Mouse (Mus musculus): Measurements from ENCODE around the gene Rhbg. TPM values are rescaled to one million over a fixed set of nuclear protein-coding genes. Genes with fewer than 3 reads are reported as not detected.

Gene Rhbg
- total and polyA plus RNA-seq, 3 experiments, result not detected

DNA sequence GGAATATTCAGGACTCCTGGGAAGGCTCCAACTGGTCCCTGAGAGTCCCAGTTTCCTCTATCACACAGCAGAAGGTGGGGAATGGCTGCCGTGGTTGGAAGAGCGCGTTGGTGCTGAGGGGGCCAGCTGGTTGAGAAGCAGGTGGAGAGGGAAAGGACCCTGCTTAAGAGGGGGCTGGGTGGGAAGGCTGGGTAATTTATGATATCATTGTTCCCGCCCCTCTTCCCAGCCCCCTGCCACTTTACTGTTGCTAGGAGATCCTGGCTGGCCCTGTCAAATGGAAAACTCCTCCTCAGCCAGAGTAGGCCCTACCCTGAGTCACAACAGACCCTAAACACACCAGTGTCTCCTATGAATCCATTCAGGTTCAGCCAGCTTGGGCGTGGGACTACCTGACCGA lies 26.5 kb downstream of the Rhbg start:
- H3K27me3 ChIP-seq (ENCODE audit: control insufficient read depth in 1 of 2, insufficient read depth in 2 of 2, low read length in 2 of 2), result peaks cover 14 to 25% of the 10 kb centered on the region in 2 experiments
- TF ChIP-seq CTCF (IDR thresholded peaks at IDR 0.05 in 2 of 3, conservative IDR thresholded peaks at IDR 0.05 in 1 of 3; ENCODE audit: control insufficient read depth in 1 of 3, insufficient read depth in 1 of 3, low read depth in 2 of 3, low read length in 3 of 3, poor library complexity in 1 of 3, severe bottlenecking in 1 of 3), result no peak
- no peak for TF ChIP-seq CHD1 (IDR thresholded peaks at IDR 0.05; ENCODE audit: low read depth, low read length)
- no peak for TF ChIP-seq ZC3H11A (IDR thresholded peaks at IDR 0.05; ENCODE audit: low read depth, low read length)
- no peak for TF ChIP-seq E2F4 (IDR thresholded peaks at IDR 0.05; ENCODE audit: borderline replicate concordance, low read depth, low read length)
- no peak for TF ChIP-seq MEF2A (IDR thresholded peaks at IDR 0.05; ENCODE audit: extremely low read depth, insufficient replicate concordance, low read depth, low read length, poor library complexity, severe bottlenecking)
- TF ChIP-seq POLR2AphosphoS5 (IDR thresholded peaks at IDR 0.05; ENCODE audit: borderline replicate concordance, low read depth, low read length), result no peak
- no peak for TF ChIP-seq SIN3A (IDR thresholded peaks at IDR 0.05; ENCODE audit: low read length)
- TF ChIP-seq MXI1 (IDR thresholded peaks at IDR 0.05; ENCODE audit: low read depth, low read length), result no peak
- TF ChIP-seq ZMIZ1 (IDR thresholded peaks at IDR 0.05; ENCODE audit: low read depth, low read length), result no peak
- no peak for TF ChIP-seq MAZ (IDR thresholded peaks at IDR 0.05; ENCODE audit: low read depth, low read length)
- TF ChIP-seq MAX (IDR thresholded peaks at IDR 0.05; ENCODE audit: low read length), result no peak
- no peak for TF ChIP-seq GABPA (IDR thresholded peaks at IDR 0.05; ENCODE audit: low read depth, low read length)
- TF ChIP-seq NELFE (IDR thresholded peaks at IDR 0.05; ENCODE audit: low read depth, low read length), result no peak
- TF ChIP-seq MAFK (IDR thresholded peaks at IDR 0.05; ENCODE audit: borderline replicate concordance, low read depth, low read length), result no peak
- TF ChIP-seq ETS1 (IDR thresholded peaks at IDR 0.05; ENCODE audit: low read depth, low read length), result no peak
- TF ChIP-seq GATA1 (IDR thresholded peaks at IDR 0.05; ENCODE audit: low read depth, low read length), result no peak
- no peak for TF ChIP-seq TCF12 (IDR thresholded peaks at IDR 0.05; ENCODE audit: low read depth, low read length)
- TF ChIP-seq MYC (IDR thresholded peaks at IDR 0.05; ENCODE audit: low read depth, low read length), result no peak
- TF ChIP-seq TBP (IDR thresholded peaks at IDR 0.05; ENCODE audit: low read depth, low read length), result no peak
- no peaks in the 10 kb centered on the region for H3K79me2 ChIP-seq (ENCODE audit: control insufficient read depth, insufficient read depth, low read length, poor library complexity)
- H3K4me1 ChIP-seq (ENCODE audit: control insufficient read depth in 1 of 2, insufficient read depth in 2 of 2, low read length in 2 of 2), result peaks cover 0 to 5% of the 10 kb centered on the region in 2 experiments; a peak in 2 of 4 replicates
- no peaks in the 10 kb centered on the region for H3K9me3 ChIP-seq (replicated peaks; ENCODE audit: insufficient read depth, low read length)
- peaks cover 0 to 5% of the 10 kb centered on the region in 2 experiments; a peak in 1 of 4 replicates for H3K36me3 ChIP-seq (ENCODE audit: control insufficient read depth in 1 of 2, insufficient read depth in 2 of 2, low read length in 2 of 2)
- H3K4me3 ChIP-seq (ENCODE audit: control insufficient read depth in 1 of 2, insufficient read depth in 1 of 2, low read depth in 2 of 2, low read length in 2 of 2), result no peak overlapping the region
- H3K9ac ChIP-seq (ENCODE audit: control insufficient read depth, low read depth, low read length, poor library complexity, severe bottlenecking), result no peak overlapping the region
- H3K27ac ChIP-seq (ENCODE audit: control insufficient read depth, low read depth, low read length), result no peak overlapping the region
- DNase-seq (ENCODE audit: low read depth, low spot score), result no peak

DNA sequence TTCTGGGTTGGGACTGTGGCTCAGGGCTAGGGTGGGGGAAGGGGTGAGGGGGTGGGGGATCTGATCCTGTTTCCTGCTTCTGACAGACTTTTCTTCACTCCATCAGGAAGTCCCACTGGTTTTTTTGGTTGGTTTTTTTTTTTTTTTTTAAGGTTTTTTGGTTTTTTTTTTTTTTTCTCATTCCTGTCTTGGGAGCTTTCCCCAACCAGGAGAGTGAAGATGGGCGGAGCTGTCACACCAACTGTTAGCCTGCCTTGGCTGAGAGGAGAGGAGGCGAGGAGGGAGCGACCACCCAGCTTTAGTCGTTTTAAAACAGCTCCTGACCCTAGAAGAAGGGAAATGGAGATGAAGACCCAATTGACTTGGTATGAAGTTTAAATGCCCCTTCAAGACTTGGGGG lies 27.2 kb downstream of the Rhbg start:
- no peak overlapping the region for H3K27ac ChIP-seq (ENCODE audit: control insufficient read depth, low read depth, low read length)
- no peak overlapping the region for H3K9ac ChIP-seq (ENCODE audit: control insufficient read depth, low read depth, low read length, poor library complexity, severe bottlenecking)
- TF ChIP-seq ZKSCAN1 (IDR thresholded peaks at IDR 0.05; ENCODE audit: low read depth, low read length) (no peak), MAX (IDR thresholded peaks at IDR 0.05; ENCODE audit: low read length) (no peak), POLR2AphosphoS5 (IDR thresholded peaks at IDR 0.05; ENCODE audit: borderline replicate concordance, low read depth, low read length) (no peak), UBTF (IDR thresholded peaks at IDR 0.05; ENCODE audit: borderline replicate concordance, insufficient read depth, low read depth, low read length) (no peak), TCF12 (IDR thresholded peaks at IDR 0.05; ENCODE audit: low read depth, low read length) (no peak), MAFK (IDR thresholded peaks at IDR 0.05; ENCODE audit: borderline replicate concordance, low read depth, low read length) (no peak), CTCF (IDR thresholded peaks at IDR 0.05 in 2 of 3, conservative IDR thresholded peaks at IDR 0.05 in 1 of 3; ENCODE audit: control insufficient read depth in 1 of 3, insufficient read depth in 1 of 3, low read depth in 2 of 3, low read length in 3 of 3, poor library complexity in 1 of 3, severe bottlenecking in 1 of 3) (no peak), MYC (IDR thresholded peaks at IDR 0.05; ENCODE audit: low read depth, low read length) (no peak), GATA1 (IDR thresholded peaks at IDR 0.05; ENCODE audit: low read depth, low read length) (no peak), NELFE (IDR thresholded peaks at IDR 0.05; ENCODE audit: low read depth, low read length) (no peak), USF2 (IDR thresholded peaks at IDR 0.05; ENCODE audit: borderline replicate concordance in 1 of 2, insufficient read depth in 1 of 2, low read depth in 1 of 2, low read length in 2 of 2) (no peak), JUND (IDR thresholded peaks at IDR 0.05; ENCODE audit: low read depth, low read length) (no peak), MXI1 (IDR thresholded peaks at IDR 0.05; ENCODE audit: low read depth, low read length) (no peak), RCOR1 (IDR thresholded peaks at IDR 0.05; ENCODE audit: low read depth, low read length) (no peak), SMC3 (IDR thresholded peaks at IDR 0.05; ENCODE audit: low read depth, low read length) (no peak), NRF1 (IDR thresholded peaks at IDR 0.05; ENCODE audit: insufficient read depth, low read depth, low read length, poor library complexity, severe bottlenecking) (no peak), TBP (IDR thresholded peaks at IDR 0.05; ENCODE audit: low read depth, low read length) (no peak)
- H3K79me2 ChIP-seq (ENCODE audit: control insufficient read depth, insufficient read depth, low read length, poor library complexity), result no peaks in the 10 kb centered on the region
- H3K36me3 ChIP-seq (ENCODE audit: control insufficient read depth in 1 of 2, insufficient read depth in 2 of 2, low read length in 2 of 2), result peaks cover 0 to 4% of the 10 kb centered on the region in 2 experiments; a peak in 1 of 4 replicates
- H3K9me3 ChIP-seq (replicated peaks; ENCODE audit: insufficient read depth, low read length), result no peaks in the 10 kb centered on the region
- DNase-seq (ENCODE audit: low read depth, low spot score), result no peak
- no peak overlapping the region for H3K4me3 ChIP-seq (ENCODE audit: control insufficient read depth in 1 of 2, insufficient read depth in 1 of 2, low read depth in 2 of 2, low read length in 2 of 2)
- peaks cover 10 to 21% of the 10 kb centered on the region in 2 experiments for H3K27me3 ChIP-seq (ENCODE audit: control insufficient read depth in 1 of 2, insufficient read depth in 2 of 2, low read length in 2 of 2)
- H3K4me1 ChIP-seq (ENCODE audit: control insufficient read depth in 1 of 2, insufficient read depth in 2 of 2, low read length in 2 of 2), result peaks cover 0 to 2% of the 10 kb centered on the region in 2 experiments; a peak in 2 of 4 replicates

All from MEL (cell line).